Mouse (Mus musculus) macrophage (primary cell): ENCODE results near the gene Krtap5-2. TPM values are rescaled to one million over a fixed set of nuclear protein-coding genes. Genes with fewer than 3 reads are reported as not detected.
"Not testable (repeated sequence)": the region's sequence is repeated elsewhere in the genome, so short reads cannot be mapped to it uniquely, and the experiment has no call there.

Experiments
- H3K27ac ChIP-seq: fragments of 350-480 bp; formaldehyde crosslinking; 2 replicates; pipeline ENCODE4 v1.9.0; 2021
- H3K36me3 ChIP-seq: fragments of 350-480 bp; formaldehyde crosslinking; 2 replicates; pipeline ENCODE4 v1.9.0; 2021; ENCODE audit errors: inconsistent target
- H3K4me3 ChIP-seq: fragments of 350-480 bp; formaldehyde crosslinking; 2 replicates; pipeline ENCODE4 v1.9.0; 2021; ENCODE audit errors: inconsistent target
- H3K79me2 ChIP-seq: fragments of 350-480 bp; formaldehyde crosslinking; 2 replicates; pipeline ENCODE4 v1.9.0; 2021; ENCODE audit errors: inconsistent target
- WGBS: methylation state at CpG from one replicate; pipeline ENCODE4 v1.1.7; 2026; ENCODE audit warnings: inconsistent platforms; ENCODE audit not compliant: missing documents; 5-methylcytosine and 5-hydroxymethylcytosine counted together
- polyA plus RNA-seq: library from polyadenylated mRNA; stranded (reverse); fragments of 250-400 nt; gene quantifications from 3 replicates; pipeline ENCODE4 v1.2.4, GENCODE M21; 2018; ENCODE audit warnings: inconsistent platforms
- total RNA-seq, 78 experiments: library from RNA; depleted of rRNA; stranded (reverse); fragments of 250-400 nt; gene quantifications; 1 replicate in 9 of 78; 2 replicates in 24 of 78; 3 replicates in 43 of 78; 4 replicates in 2 of 78; pipeline ENCODE4 v1.2.4; 2018; ENCODE audit warnings: inconsistent platforms in 56 of 78

Krtap5-2 gene
- total RNA-seq (2018; cell fraction: chromatin; rRNA removed) = not detected
- total RNA-seq (2018; cell fraction: cytosol; rRNA removed) = not detected
- not detected for total RNA-seq (2018; cell fraction: nucleus; rRNA removed)
- not detected in 3 replicates for polyA plus RNA-seq

- not testable (repeated sequence) for H3K79me2 ChIP-seq, H3K36me3 ChIP-seq, H3K27ac ChIP-seq, H3K4me3 ChIP-seq
Observed at GRCm38 (mm10) chr7:142175905-142176304, at the start of gene Krtap5-2. Gene Krtap5-2 (minus strand): TSS chr7:142176005.

GRCm38 (mm10) chr7:142224518-142224917 lies 48.7 kb upstream of the Krtap5-2 start:
- no peaks in the 10 kb centered on the region for H3K36me3 ChIP-seq
- H3K79me2 ChIP-seq = no peaks in the 10 kb centered on the region
- no peak overlapping the region for H3K27ac ChIP-seq
- H3K4me3 ChIP-seq = no peak overlapping the region
- WGBS = 67% methylated on average over 2 of the region's 2 CpGs

GRCm38 (mm10) chr7:142212136-142212535 lies 36.3 kb upstream of the Krtap5-2 start:
- not testable (repeated sequence) for H3K4me3 ChIP-seq, H3K79me2 ChIP-seq, H3K27ac ChIP-seq, H3K36me3 ChIP-seq
- 13% methylated on average over 1 of the region's 1 CpGs for WGBS

GRCm38 (mm10) chr7:142211559-142211958 lies 35.8 kb upstream of the Krtap5-2 start, which contains the start of gene Gm7579:
Gene Gm7579 (plus strand): TSS chr7:142211859.
- WGBS = 45% methylated on average over 1 of the region's 1 CpGs
- Histone ChIP-seq H3K36me3 (no peaks in the 10 kb centered on the region), H3K4me3 (no peak within 1 kb of the TSS), H3K27ac (no peak within 1 kb of the TSS), H3K79me2 (no peaks in the 10 kb centered on the region)

GRCm38 (mm10) chr7:142206891-142207290 lies 31.1 kb upstream of the Krtap5-2 start:
- H3K27ac ChIP-seq, H3K36me3 ChIP-seq, H3K4me3 ChIP-seq, H3K79me2 ChIP-seq: not testable (repeated sequence)
- 93% methylated on average over 5 of the region's 5 CpGs for WGBS

GRCm38 (mm10) chr7:142205488-142205887 lies 29.7 kb upstream of the Krtap5-2 start:
- Histone ChIP-seq H3K27ac (no peak overlapping the region), H3K36me3 (no peaks in the 10 kb centered on the region), H3K4me3 (no peak overlapping the region), H3K79me2 (no peaks in the 10 kb centered on the region)

- H3K36me3 ChIP-seq = no peaks in the 10 kb centered on the region
- 69% methylated on average over 1 of the region's 1 CpGs for WGBS
Observed at GRCm38 (mm10) chr7:142201064-142201463, 25.3 kb upstream of the Krtap5-2 start, which contains the start of gene Krtap5-3. Gene Krtap5-3 (plus strand): TSS chr7:142201364.

GRCm38 (mm10) chr7:142198748-142199147 lies 22.9 kb upstream of the Krtap5-2 start:
- H3K79me2 ChIP-seq = no peaks in the 10 kb centered on the region
- H3K27ac ChIP-seq = no peak overlapping the region
- H3K36me3 ChIP-seq = no peaks in the 10 kb centered on the region
- WGBS = 60% methylated on average over 2 of the region's 2 CpGs
- H3K4me3 ChIP-seq = no peak overlapping the region

More at GRCm38 (mm10) chr7:142201064-142201463, 25.3 kb upstream of the Krtap5-2 start, which contains the start of gene Krtap5-3:
- H3K27ac ChIP-seq = no peak within 1 kb of the TSS
- no peaks in the 10 kb centered on the region for H3K79me2 ChIP-seq
- H3K4me3 ChIP-seq = no peak within 1 kb of the TSS

GRCm38 (mm10) chr7:142190289-142190688 lies 14.5 kb upstream of the Krtap5-2 start, which contains the start of gene Gm10153:
Gene Gm10153 (minus strand): TSS chr7:142190389.
- Histone ChIP-seq H3K4me3 (no peak within 1 kb of the TSS), H3K27ac (no peak within 1 kb of the TSS), H3K79me2 (no peaks in the 10 kb centered on the region), H3K36me3 (no peaks in the 10 kb centered on the region)
- 24% methylated on average over 2 of the region's 2 CpGs for WGBS

GRCm38 (mm10) chr7:142188156-142188555 lies 12.4 kb upstream of the Krtap5-2 start:
- H3K27ac ChIP-seq = no peak overlapping the region
- H3K4me3 ChIP-seq = no peak overlapping the region
- WGBS = 82% methylated on average over 2 of the region's 2 CpGs
- H3K36me3 ChIP-seq = no peaks in the 10 kb centered on the region
- no peaks in the 10 kb centered on the region for H3K79me2 ChIP-seq

- Histone ChIP-seq H3K36me3 (no peaks in the 10 kb centered on the region), H3K27ac (no peak overlapping the region), H3K4me3 (no peak overlapping the region), H3K79me2 (no peaks in the 10 kb centered on the region)
- 63% methylated on average over 1 of the region's 1 CpGs for WGBS
Observed at GRCm38 (mm10) chr7:142181021-142181420, 5.2 kb upstream of the Krtap5-2 start.

GRCm38 (mm10) chr7:142178685-142179084 lies 2.9 kb upstream of the Krtap5-2 start:
- no peaks in the 10 kb centered on the region for H3K36me3 ChIP-seq
- H3K4me3 ChIP-seq = no peak overlapping the region
- no peaks in the 10 kb centered on the region for H3K79me2 ChIP-seq
- no peak overlapping the region for H3K27ac ChIP-seq
- 93% methylated on average over 1 of the region's 1 CpGs for WGBS

- Histone ChIP-seq H3K79me2 (no peaks in the 10 kb centered on the region), H3K27ac (no peak overlapping the region), H3K4me3 (no peak overlapping the region), H3K36me3 (no peaks in the 10 kb centered on the region)
- 48% methylated on average over 3 of the region's 3 CpGs for WGBS
Observed at GRCm38 (mm10) chr7:142169836-142170235, 6.0 kb downstream of the Krtap5-2 start.

- H3K79me2 ChIP-seq, H3K36me3 ChIP-seq, H3K27ac ChIP-seq, H3K4me3 ChIP-seq: not testable (repeated sequence)
Observed at GRCm38 (mm10) chr7:142165639-142166038, 10.2 kb downstream of the Krtap5-2 start, which contains the start of gene Gm4553. Gene Gm4553 (minus strand): TSS chr7:142165739.

GRCm38 (mm10) chr7:142159366-142159765 lies 16.4 kb downstream of the Krtap5-2 start:
- WGBS = 98% methylated on average over 3 of the region's 3 CpGs

GRCm38 (mm10) chr7:142157013-142157412 lies 18.8 kb downstream of the Krtap5-2 start, which contains the start of gene Gm29735:
Gene Gm29735 (minus strand): TSS chr7:142157113.
- not testable (repeated sequence) for H3K27ac ChIP-seq, H3K36me3 ChIP-seq, H3K79me2 ChIP-seq, H3K4me3 ChIP-seq
- WGBS = 33% methylated on average over 2 of the region's 2 CpGs

More at GRCm38 (mm10) chr7:142159366-142159765, 16.4 kb downstream of the Krtap5-2 start:
- H3K27ac ChIP-seq = no peak overlapping the region
- H3K4me3 ChIP-seq = no peak overlapping the region
- H3K79me2 ChIP-seq = no peaks in the 10 kb centered on the region
- H3K36me3 ChIP-seq = no peaks in the 10 kb centered on the region
